Mouse (Mus musculus): ENCODE results near the gene Rpn1. TPM values are rescaled to one million over a fixed set of nuclear protein-coding genes. Genes with fewer than 3 reads are reported as not detected.

Rpn1 gene
- polyA plus RNA-seq (2016; fragmentation: Nextera tagmentation; extraction: Ambion mirVana), result 284 and 305 TPM in 2 replicates

- Histone ChIP-seq H3K27me3 (ENCODE audit: low read depth, poor library complexity, severe bottlenecking) (peaks cover 19% of the 10 kb centered on the region), H3K4me3 (peak within 1 kb of the TSS; percentile 99), H3K4me1 (peaks cover 32% of the 10 kb centered on the region), H3K36me3 (peaks cover 21% of the 10 kb centered on the region), H3K9me3 (replicated peaks) (no peaks in the 10 kb centered on the region), H3K27ac (replicated peaks) (peak within 1 kb of the TSS; percentile 94)
- DNase-seq (ENCODE audit: low spot score), result peak; percentile 98
- under 1% methylated on average over 71 of the region's 71 CpGs for WGBS
Measured at GRCm38 (mm10) chr6:88084278-88085151, at the start of gene Rpn1. Gene Rpn1 (plus strand): TSS chr6:88084482.

DNA sequence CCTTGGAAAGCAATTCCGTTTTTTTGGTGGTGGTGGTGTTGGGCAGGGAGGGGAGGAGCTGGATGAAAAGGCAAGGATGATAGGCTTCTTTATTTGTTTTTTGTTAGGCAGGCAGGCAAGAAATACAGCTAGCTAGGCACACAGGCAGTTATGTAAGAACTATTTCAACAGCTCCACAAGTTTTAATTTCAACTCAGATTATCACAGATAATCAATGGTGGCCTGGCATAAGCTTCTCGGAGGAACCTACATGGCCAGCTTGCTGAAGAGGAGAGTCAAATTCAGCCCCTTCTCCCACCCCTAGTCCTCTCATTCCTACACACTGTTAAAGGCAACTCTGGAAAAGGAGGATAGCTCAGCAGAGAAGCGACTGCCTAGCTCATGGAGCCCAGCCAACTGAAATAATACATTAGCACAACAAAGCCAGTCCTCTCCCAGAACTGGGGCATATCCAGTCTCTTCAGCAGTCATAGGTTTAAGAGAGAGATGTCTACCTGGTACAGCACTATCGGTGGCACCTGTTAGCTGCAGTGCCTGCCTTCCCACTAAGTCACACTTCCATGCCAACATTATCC is 46.7 kb upstream of the Rpn1 start:
- Histone ChIP-seq H3K27ac (replicated peaks) (no peak overlapping the region), H3K27me3 (ENCODE audit: low read depth, poor library complexity, severe bottlenecking) (no peaks in the 10 kb centered on the region), H3K4me3 (no peak overlapping the region), H3K36me3 (peaks cover 57% of the 10 kb centered on the region), H3K4me1 (peaks cover 7% of the 10 kb centered on the region; the same call in 1 of the 2 replicates), H3K9me3 (replicated peaks) (no peaks in the 10 kb centered on the region)
- WGBS, result 89% methylated on average over 4 of the region's 4 CpGs
- no peak for DNase-seq (ENCODE audit: low spot score)

DNA sequence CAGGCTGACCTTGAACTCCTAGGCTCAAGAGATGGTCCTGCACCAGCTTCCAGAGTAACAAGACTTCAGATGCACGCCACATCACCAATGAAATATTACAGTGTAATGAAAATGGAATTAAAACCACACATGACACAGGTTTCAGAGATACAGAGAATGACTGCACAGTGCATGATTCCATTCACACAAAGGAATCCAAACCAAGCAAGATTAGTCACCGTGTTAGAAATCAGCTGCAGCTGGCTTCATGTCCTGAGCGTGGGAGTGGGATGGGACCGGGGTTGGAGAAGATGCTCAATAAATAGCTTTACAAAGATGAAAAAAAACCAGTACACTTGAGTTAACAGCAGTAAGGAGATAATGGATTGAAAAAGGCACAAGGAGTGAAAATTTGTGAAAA is 44.9 kb upstream of the Rpn1 start:
- Histone ChIP-seq H3K4me1 (peaks cover 25% of the 10 kb centered on the region), H3K27ac (replicated peaks) (no peak overlapping the region), H3K4me3 (no peak overlapping the region), H3K9me3 (replicated peaks) (no peaks in the 10 kb centered on the region), H3K36me3 (peaks cover 53% of the 10 kb centered on the region), H3K27me3 (ENCODE audit: low read depth, poor library complexity, severe bottlenecking) (no peaks in the 10 kb centered on the region)
- no peak for DNase-seq (ENCODE audit: low spot score)
- WGBS, result 94% methylated on average over 4 of the region's 4 CpGs

- H3K9me3 ChIP-seq (replicated peaks), result no peaks in the 10 kb centered on the region
- peaks cover 36% of the 10 kb centered on the region for H3K36me3 ChIP-seq
- no peaks in the 10 kb centered on the region for H3K27me3 ChIP-seq (ENCODE audit: low read depth, poor library complexity, severe bottlenecking)
- DNase-seq (ENCODE audit: low spot score), result no peak
- no peak overlapping the region for H3K4me3 ChIP-seq
- no peak overlapping the region for H3K27ac ChIP-seq (replicated peaks)
- 84% methylated on average over 4 of the region's 4 CpGs for WGBS
- peaks cover 27% of the 10 kb centered on the region for H3K4me1 ChIP-seq
Measured at GRCm38 (mm10) chr6:88041221-88041620, 43.1 kb upstream of the Rpn1 start.

- Histone ChIP-seq H3K36me3 (peaks cover 25% of the 10 kb centered on the region), H3K4me3 (0 out of 2 replicates have a peak overlapping the region, but pooled peaks have one; percentile 8), H3K27me3 (ENCODE audit: low read depth, poor library complexity, severe bottlenecking) (peaks cover 10% of the 10 kb centered on the region), H3K27ac (replicated peaks) (no peak overlapping the region), H3K4me1 (peaks cover 27% of the 10 kb centered on the region), H3K9me3 (replicated peaks) (no peaks in the 10 kb centered on the region)
- 96% methylated on average over 3 of the region's 3 CpGs for WGBS
- no peak for DNase-seq (ENCODE audit: low spot score)
Measured at GRCm38 (mm10) chr6:88042336-88042735, 41.9 kb upstream of the Rpn1 start.

DNA sequence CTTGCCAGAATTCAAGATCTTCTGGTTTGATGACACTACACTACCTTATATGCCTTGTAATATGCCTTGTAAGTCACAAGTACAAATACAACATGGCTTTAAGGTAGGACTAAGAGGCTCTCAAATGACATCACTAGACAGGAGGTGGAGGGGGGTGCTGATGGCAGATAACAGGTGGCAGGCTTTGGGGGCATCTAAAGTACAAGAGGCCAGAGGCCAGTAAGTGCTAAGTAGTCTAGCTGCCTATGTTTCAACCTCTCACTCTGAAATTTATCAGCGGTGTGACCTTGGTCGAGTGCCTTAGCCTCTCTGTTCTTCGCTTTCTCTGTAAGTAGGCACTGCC is 40.1 kb upstream of the Rpn1 start:
- Histone ChIP-seq H3K27me3 (ENCODE audit: low read depth, poor library complexity, severe bottlenecking) (peaks cover 26% of the 10 kb centered on the region), H3K36me3 (peaks cover 8% of the 10 kb centered on the region), H3K9me3 (replicated peaks) (no peaks in the 10 kb centered on the region), H3K4me3 (peak overlapping the region; percentile 97), H3K4me1 (peaks cover 27% of the 10 kb centered on the region), H3K27ac (replicated peaks) (peak overlapping the region; percentile 93)
- WGBS, result 6% methylated on average over 3 of the region's 3 CpGs
- no peak for DNase-seq (ENCODE audit: low spot score)

- peak; percentile 96 for DNase-seq (ENCODE audit: low spot score)
- H3K4me1 ChIP-seq, result peaks cover 27% of the 10 kb centered on the region
- H3K27me3 ChIP-seq (ENCODE audit: low read depth, poor library complexity, severe bottlenecking), result peaks cover 30% of the 10 kb centered on the region
- peak within 1 kb of the TSS; percentile 93 for H3K27ac ChIP-seq (replicated peaks)
- H3K4me3 ChIP-seq, result peak within 1 kb of the TSS; percentile 97
- under 1% methylated on average over 63 of the region's 82 CpGs for WGBS
- H3K36me3 ChIP-seq, result 0 out of 2 replicates have a peak, but pooled peaks cover 3% of the 10 kb centered on the region
- no peaks in the 10 kb centered on the region for H3K9me3 ChIP-seq (replicated peaks)
Measured at GRCm38 (mm10) chr6:88044577-88045405, 39.5 kb upstream of the Rpn1 start, which contains the start of gene Rab7. Gene Rab7 (minus strand): TSS chr6:88045270.

DNA sequence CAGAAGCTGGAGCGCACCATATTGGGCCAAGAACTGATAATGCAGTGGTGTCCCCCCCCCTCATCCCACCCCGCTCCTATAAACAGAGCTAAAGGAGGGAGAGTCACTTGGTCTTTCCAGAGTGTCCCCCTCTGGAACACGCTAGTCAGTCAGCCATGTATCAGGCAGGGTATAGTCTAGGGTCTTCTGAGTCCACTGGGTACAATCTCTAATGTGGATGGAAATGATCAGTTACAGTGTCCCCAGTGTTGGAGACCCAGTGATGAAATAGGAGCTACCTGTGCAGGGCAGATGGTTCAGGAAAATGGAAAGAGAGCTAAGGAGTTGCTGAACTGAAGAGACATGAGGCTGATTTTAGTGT is 38.9 kb upstream of the Rpn1 start:
- DNase-seq (ENCODE audit: low spot score), result no peak
- Histone ChIP-seq H3K4me3 (peak overlapping the region; percentile 97), H3K27me3 (ENCODE audit: low read depth, poor library complexity, severe bottlenecking) (peaks cover 30% of the 10 kb centered on the region), H3K36me3 (0 out of 2 replicates have a peak, but pooled peaks cover 1% of the 10 kb centered on the region), H3K27ac (replicated peaks) (peak overlapping the region; percentile 93), H3K9me3 (replicated peaks) (no peaks in the 10 kb centered on the region), H3K4me1 (peaks cover 27% of the 10 kb centered on the region)
- 29% methylated on average over 3 of the region's 3 CpGs for WGBS

DNA sequence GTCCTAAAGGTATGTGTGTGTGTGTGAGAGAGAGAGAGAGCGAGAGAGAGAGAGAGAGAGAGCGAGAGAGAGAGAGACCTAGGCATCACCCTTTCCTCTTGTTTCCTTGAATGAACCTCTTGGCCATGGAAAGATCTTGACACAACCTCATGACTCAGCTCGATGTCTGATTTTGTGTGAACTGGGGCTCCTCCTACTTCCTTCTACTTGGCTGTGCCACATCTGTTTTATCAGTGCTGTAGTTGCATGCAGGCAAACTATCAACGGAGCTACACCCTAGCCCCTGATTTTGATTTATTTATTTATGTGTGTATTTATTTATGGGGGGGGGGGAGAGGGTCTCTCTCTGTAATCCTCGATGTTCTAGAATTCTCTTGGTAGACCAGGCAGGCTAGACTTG is 36.4 kb upstream of the Rpn1 start:
- 78% methylated on average over 5 of the region's 5 CpGs for WGBS
- Histone ChIP-seq H3K27ac (replicated peaks) (no peak overlapping the region), H3K4me1 (peaks cover 18% of the 10 kb centered on the region), H3K27me3 (ENCODE audit: low read depth, poor library complexity, severe bottlenecking) (peaks cover 35% of the 10 kb centered on the region), H3K4me3 (no peak overlapping the region), H3K36me3 (no peaks in the 10 kb centered on the region), H3K9me3 (replicated peaks) (no peaks in the 10 kb centered on the region)
- DNase-seq (ENCODE audit: low spot score), result no peak

GRCm38 (mm10) chr6:88049008-88049407 is 35.3 kb upstream of the Rpn1 start:
- 86% methylated on average over 6 of the region's 6 CpGs for WGBS
- no peaks in the 10 kb centered on the region for H3K9me3 ChIP-seq (replicated peaks)
- peaks cover 37% of the 10 kb centered on the region for H3K27me3 ChIP-seq (ENCODE audit: low read depth, poor library complexity, severe bottlenecking)
- no peak overlapping the region for H3K4me3 ChIP-seq
- H3K36me3 ChIP-seq, result no peaks in the 10 kb centered on the region
- no peak overlapping the region for H3K27ac ChIP-seq (replicated peaks)
- no peak for DNase-seq (ENCODE audit: low spot score)
- H3K4me1 ChIP-seq, result peaks cover 6% of the 10 kb centered on the region

DNA sequence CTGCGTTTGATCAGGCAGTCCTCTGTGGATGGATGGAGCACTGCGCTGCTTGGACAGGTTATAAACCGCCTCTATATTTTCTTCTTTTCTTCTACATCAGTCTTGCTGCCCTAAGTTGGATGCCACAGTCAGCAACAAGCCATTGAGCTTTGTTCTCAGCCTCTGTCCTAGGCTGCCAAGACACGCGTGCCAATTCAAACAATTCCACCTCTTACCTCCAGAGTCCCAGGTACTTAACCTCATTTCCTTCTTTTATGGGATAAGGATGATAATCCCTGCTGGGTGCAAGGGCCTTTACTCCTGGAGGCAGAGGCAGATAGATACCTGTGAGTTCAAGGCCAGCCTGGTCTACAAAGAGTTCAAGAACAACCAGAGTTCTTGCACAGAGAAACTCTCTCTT is 33.1 kb upstream of the Rpn1 start:
- H3K9me3 ChIP-seq (replicated peaks), result no peaks in the 10 kb centered on the region
- no peak overlapping the region for H3K27ac ChIP-seq (replicated peaks)
- H3K4me1 ChIP-seq, result no peaks in the 10 kb centered on the region
- no peak overlapping the region for H3K4me3 ChIP-seq
- peaks cover 44% of the 10 kb centered on the region for H3K27me3 ChIP-seq (ENCODE audit: low read depth, poor library complexity, severe bottlenecking)
- 88% methylated on average over 5 of the region's 5 CpGs for WGBS
- DNase-seq (ENCODE audit: low spot score), result no peak
- no peaks in the 10 kb centered on the region for H3K36me3 ChIP-seq

DNA sequence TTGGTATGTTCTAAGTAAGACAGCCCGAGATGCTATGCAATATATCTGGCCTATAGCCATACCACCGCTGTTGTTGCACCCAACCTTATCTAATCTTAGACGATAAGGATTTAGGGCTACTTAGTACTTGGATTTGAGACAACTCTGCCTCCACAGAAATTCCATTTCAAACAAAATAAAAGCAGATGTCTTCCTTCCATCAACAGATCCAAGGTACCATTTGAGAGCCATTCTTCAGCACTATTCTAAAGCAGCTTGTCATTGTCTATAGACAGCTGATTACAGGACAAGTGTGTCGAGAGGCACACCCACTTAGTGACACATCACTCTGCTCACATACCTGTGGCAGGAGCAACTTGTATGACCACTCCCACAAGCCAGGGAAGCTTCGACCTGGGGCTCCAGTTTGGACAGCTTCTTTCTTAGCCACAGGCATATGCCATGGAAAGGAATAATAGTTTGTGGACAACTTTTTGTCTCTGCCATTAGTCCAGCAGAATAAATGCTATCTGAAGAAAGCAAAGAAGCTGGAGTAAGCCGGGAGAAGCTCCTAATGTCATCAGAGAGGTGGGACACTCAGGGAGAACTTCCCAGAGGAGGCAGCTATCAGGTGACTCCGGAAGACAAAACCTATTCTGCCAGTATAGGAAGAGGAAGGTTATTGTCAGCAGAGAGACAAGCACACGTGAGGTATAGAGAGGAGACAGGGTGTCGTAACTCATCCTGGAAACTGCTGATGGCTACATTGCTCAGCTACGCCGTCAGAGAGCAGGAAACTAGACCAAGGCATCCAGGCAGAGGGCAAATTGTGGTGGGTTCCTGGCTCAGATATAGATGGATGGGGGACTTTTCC is 30.8 kb upstream of the Rpn1 start:
- Histone ChIP-seq H3K27me3 (ENCODE audit: low read depth, poor library complexity, severe bottlenecking) (peaks cover 25% of the 10 kb centered on the region), H3K9me3 (replicated peaks) (no peaks in the 10 kb centered on the region), H3K27ac (replicated peaks) (no peak overlapping the region), H3K4me3 (no peak overlapping the region), H3K36me3 (no peaks in the 10 kb centered on the region), H3K4me1 (no peaks in the 10 kb centered on the region)
- no peak for DNase-seq (ENCODE audit: low spot score)
- 79% methylated on average over 11 of the region's 11 CpGs for WGBS

Data from midbrain, embryonic 10.5 days (tissue).